Mouse (Mus musculus) embryonic facial prominence, embryonic 13.5 days (tissue): ENCODE data around the gene Zbtb48. TPM values are rescaled to one million over a fixed set of nuclear protein-coding genes. Genes with fewer than 3 reads are reported as not detected.

Experiments used
- ATAC-seq: fragments of 200-750 bp; cut with Nextera tagmentation; 2 replicates; pipeline ENCODE4 v1.8.0; 2017; ENCODE audit warnings: low read depth; ENCODE audit not compliant: insufficient number of reproducible peaks, insufficient read depth, low FRiP score, low TSS enrichment
- H3K27ac ChIP-seq: fragments of 300-500 bp; sonication (generic); 2 replicates; pipeline ENCODE4 v1.5.1; 2015; ENCODE audit warnings: moderate library complexity, mild to moderate bottlenecking, inconsistent platforms
- H3K27me3 ChIP-seq: fragments of 300-500 bp; sonication (generic); 2 replicates; pipeline ENCODE4 v1.6.1; 2015; ENCODE audit warnings: mild to moderate bottlenecking, inconsistent platforms
- H3K36me3 ChIP-seq: fragments of 300-500 bp; sonication (generic); 2 replicates; pipeline ENCODE4 v1.6.1; 2015; ENCODE audit warnings: mild to moderate bottlenecking, inconsistent platforms
- H3K4me1 ChIP-seq: fragments of 300-500 bp; sonication (generic); 2 replicates; pipeline ENCODE4 v1.6.1; 2015; ENCODE audit warnings: inconsistent platforms
- H3K4me2 ChIP-seq: fragments of 300-500 bp; sonication (generic); 2 replicates; pipeline ENCODE4 v1.6.1; 2015; ENCODE audit warnings: moderate library complexity, mild to moderate bottlenecking, inconsistent platforms
- H3K4me3 ChIP-seq: fragments of 300-500 bp; sonication (generic); 2 replicates; pipeline ENCODE4 v1.5.1; 2015; ENCODE audit warnings: mild to moderate bottlenecking, inconsistent platforms
- H3K9ac ChIP-seq: fragments of 300-500 bp; sonication (generic); 2 replicates; pipeline ENCODE4 v1.6.1; 2015; ENCODE audit warnings: mild to moderate bottlenecking, inconsistent platforms
- H3K9me3 ChIP-seq: fragments of 300-500 bp; sonication (generic); 2 replicates; pipeline ENCODE4 v1.6.1; 2016; ENCODE audit warnings: inconsistent platforms
- WGBS: fragments of 180-500 bp; shearing (Covaris S2); methylation state at CpG from one replicate; pipeline ENCODE4 v1.1.7; 2015; ENCODE audit warnings: mixed read lengths; 5-methylcytosine and 5-hydroxymethylcytosine counted together
- polyA plus RNA-seq: library from polyadenylated mRNA; unstranded; fragments of >200 nt; fragmentation: Nextera tagmentation; extraction: Ambion mirVana; gene quantifications from 2 replicates; pipeline ENCODE4 v1.2.1, GENCODE M21; 2015

The Zbtb48 gene
- polyA plus RNA-seq, 1 experiment from 2014 or later, result 17.5 TPM

DNA sequence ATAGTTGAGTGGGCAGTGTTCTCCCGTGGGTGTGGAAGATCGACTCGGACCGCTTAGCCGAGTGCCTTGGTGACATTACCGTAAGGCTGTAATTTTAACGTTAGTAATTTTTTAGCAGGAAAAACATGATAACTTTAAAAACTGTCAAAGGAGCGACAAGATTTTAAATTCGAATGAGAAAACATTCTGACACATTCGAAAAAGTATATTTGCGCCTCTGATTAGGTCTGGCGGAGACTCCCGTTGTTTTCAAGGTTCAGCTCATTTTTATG lies 30.6 kb downstream of the Zbtb48 start:
- peaks cover 23% of the 10 kb centered on the region for H3K4me1 ChIP-seq
- H3K4me2 ChIP-seq, result peak overlapping the region; percentile 66
- WGBS, result 4% methylated on average over 13 of the region's 13 CpGs
- no peaks in the 10 kb centered on the region for H3K27me3 ChIP-seq
- peak overlapping the region; percentile 79 for H3K9ac ChIP-seq
- ATAC-seq, result no peak
- peaks cover 9% of the 10 kb centered on the region for H3K36me3 ChIP-seq
- peak overlapping the region; percentile 89 for H3K27ac ChIP-seq
- peak overlapping the region; percentile 98 for H3K4me3 ChIP-seq
- no peaks in the 10 kb centered on the region for H3K9me3 ChIP-seq

DNA sequence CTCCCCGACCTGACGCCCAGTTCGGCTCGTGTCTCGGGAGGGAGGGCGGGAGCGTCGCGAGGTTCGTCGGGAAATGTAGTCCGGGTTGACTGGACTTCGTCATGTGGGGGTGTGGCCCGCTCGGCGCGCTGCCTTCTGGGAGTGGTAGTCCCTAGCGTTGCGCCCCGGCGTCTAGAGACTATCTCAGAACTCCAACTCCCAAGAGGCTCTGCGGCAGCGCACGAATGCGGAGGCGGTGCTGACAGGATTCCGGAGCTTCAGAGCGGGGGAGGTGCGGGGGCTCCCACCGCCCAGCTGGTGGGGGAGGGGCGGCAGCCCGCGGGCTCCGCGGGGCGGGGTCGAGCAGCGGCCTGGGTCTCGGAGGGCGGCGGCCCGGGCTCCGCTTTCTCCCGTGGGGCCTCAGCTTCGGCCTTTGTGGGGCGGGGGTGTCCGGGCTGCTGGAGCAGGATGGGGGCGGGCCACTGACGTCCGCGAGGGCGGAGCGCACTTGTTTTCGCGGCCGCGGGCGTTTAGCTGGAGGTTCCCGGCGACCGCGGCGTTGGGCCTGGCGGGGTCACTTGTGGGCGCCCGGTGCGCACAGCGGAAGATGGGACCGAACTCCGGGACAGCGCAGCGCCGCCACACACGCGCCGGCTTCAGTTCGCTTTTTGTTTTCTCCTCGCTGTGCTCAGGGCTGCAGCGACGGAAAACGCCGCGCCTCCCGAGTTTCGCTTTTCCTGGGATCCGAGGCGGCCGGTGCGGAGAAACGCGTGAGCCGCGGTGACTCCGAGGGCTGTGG lies 31.1 kb downstream of the Zbtb48 start, which contains the start of gene Phf13:
Phf13 (minus strand) TSS at position 86 of the 778 bp plus-strand sequence.
- peak within 1 kb of the TSS; percentile 83 for H3K4me2 ChIP-seq
- H3K4me3 ChIP-seq, result peak within 1 kb of the TSS; percentile 98
- ATAC-seq, result peak; percentile 94
- H3K36me3 ChIP-seq, result peaks cover 14% of the 10 kb centered on the region
- H3K4me1 ChIP-seq, result peaks cover 23% of the 10 kb centered on the region
- peak within 1 kb of the TSS; percentile 97 for H3K9ac ChIP-seq
- no peaks in the 10 kb centered on the region for H3K27me3 ChIP-seq
- no peaks in the 10 kb centered on the region for H3K9me3 ChIP-seq
- H3K27ac ChIP-seq, result peak within 1 kb of the TSS; percentile 91
- under 1% methylated on average over 94 of the region's 94 CpGs for WGBS

GRCm38 (mm10) chr4:151995371-151996172 lies 31.9 kb downstream of the Zbtb48 start:
- H3K27me3 ChIP-seq, result no peaks in the 10 kb centered on the region
- peak overlapping the region; percentile 98 for H3K4me3 ChIP-seq
- under 1% methylated on average over 87 of the region's 111 CpGs for WGBS
- H3K4me1 ChIP-seq, result peaks cover 23% of the 10 kb centered on the region
- H3K9ac ChIP-seq, result peak overlapping the region; percentile 97
- no peaks in the 10 kb centered on the region for H3K9me3 ChIP-seq
- peaks cover 22% of the 10 kb centered on the region for H3K36me3 ChIP-seq
- peak overlapping the region; percentile 83 for H3K4me2 ChIP-seq
- peak; percentile 45; the same call in 1 of the 2 replicates for ATAC-seq
- peak overlapping the region; percentile 91 for H3K27ac ChIP-seq

- under 1% methylated on average over 57 of the region's 61 CpGs for WGBS
- H3K4me1 ChIP-seq, result peaks cover 29% of the 10 kb centered on the region
- no peaks in the 10 kb centered on the region for H3K27me3 ChIP-seq
- H3K4me3 ChIP-seq, result peak overlapping the region; percentile 98
- H3K36me3 ChIP-seq, result peaks cover 32% of the 10 kb centered on the region
- H3K27ac ChIP-seq, result peak overlapping the region; percentile 91
- H3K9me3 ChIP-seq, result no peaks in the 10 kb centered on the region
- H3K4me2 ChIP-seq, result peak overlapping the region; percentile 83
- ATAC-seq, result no peak
- H3K9ac ChIP-seq, result peak overlapping the region; percentile 97
Observed at GRCm38 (mm10) chr4:151994228-151995171, 33.0 kb downstream of the Zbtb48 start.

DNA sequence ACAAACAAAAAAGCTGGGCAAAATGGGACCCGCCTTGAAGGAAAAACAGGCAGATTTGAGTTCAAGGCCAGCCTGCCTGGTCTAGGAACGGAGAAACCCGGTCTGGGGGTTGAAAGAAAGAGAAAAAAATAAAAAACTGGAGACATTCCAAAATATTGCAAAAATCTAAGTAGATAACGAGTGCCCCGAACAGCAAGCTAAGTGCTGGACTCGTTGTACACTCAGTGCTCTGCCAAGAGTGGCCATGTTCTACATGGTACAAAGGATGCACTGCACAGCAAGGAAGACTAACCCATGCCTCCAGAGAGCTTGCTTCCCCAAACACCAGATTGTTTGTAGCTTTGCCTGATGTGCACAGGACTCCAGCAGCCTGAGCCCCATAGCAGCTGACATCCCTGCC lies 34.4 kb downstream of the Zbtb48 start:
- 0 out of 2 replicates have a peak overlapping the region, but pooled peaks have one; percentile 98 for H3K4me3 ChIP-seq
- no peak overlapping the region for H3K27ac ChIP-seq
- peak overlapping the region; percentile 83; the same call in 1 of the 2 replicates for H3K4me2 ChIP-seq
- no peaks in the 10 kb centered on the region for H3K27me3 ChIP-seq
- H3K9ac ChIP-seq, result peak overlapping the region; percentile 28; the same call in 1 of the 2 replicates
- 77% methylated on average over 6 of the region's 6 CpGs for WGBS
- H3K36me3 ChIP-seq, result peaks cover 35% of the 10 kb centered on the region
- no peak for ATAC-seq
- H3K9me3 ChIP-seq, result no peaks in the 10 kb centered on the region
- H3K4me1 ChIP-seq, result peaks cover 39% of the 10 kb centered on the region

GRCm38 (mm10) chr4:151992091-151992490 lies 35.4 kb downstream of the Zbtb48 start:
- ATAC-seq, result no peak
- Histone ChIP-seq H3K27ac (no peak overlapping the region), H3K4me3 (no peak overlapping the region), H3K9ac (no peak overlapping the region), H3K9me3 (no peaks in the 10 kb centered on the region), H3K36me3 (peaks cover 35% of the 10 kb centered on the region), H3K4me2 (no peak overlapping the region), H3K27me3 (no peaks in the 10 kb centered on the region), H3K4me1 (peaks cover 41% of the 10 kb centered on the region)
- 89% methylated on average over 9 of the region's 9 CpGs for WGBS

GRCm38 (mm10) chr4:151989110-151989488 lies 38.4 kb downstream of the Zbtb48 start:
- peak overlapping the region; percentile 97 for H3K9ac ChIP-seq
- WGBS, result 28% methylated on average over 6 of the region's 6 CpGs
- H3K36me3 ChIP-seq, result peaks cover 51% of the 10 kb centered on the region
- peaks cover 56% of the 10 kb centered on the region for H3K4me1 ChIP-seq
- no peak for ATAC-seq
- H3K9me3 ChIP-seq, result no peaks in the 10 kb centered on the region
- peak overlapping the region; percentile 92 for H3K27ac ChIP-seq
- peak overlapping the region; percentile 90 for H3K4me3 ChIP-seq
- no peaks in the 10 kb centered on the region for H3K27me3 ChIP-seq
- peak overlapping the region; percentile 82 for H3K4me2 ChIP-seq

DNA sequence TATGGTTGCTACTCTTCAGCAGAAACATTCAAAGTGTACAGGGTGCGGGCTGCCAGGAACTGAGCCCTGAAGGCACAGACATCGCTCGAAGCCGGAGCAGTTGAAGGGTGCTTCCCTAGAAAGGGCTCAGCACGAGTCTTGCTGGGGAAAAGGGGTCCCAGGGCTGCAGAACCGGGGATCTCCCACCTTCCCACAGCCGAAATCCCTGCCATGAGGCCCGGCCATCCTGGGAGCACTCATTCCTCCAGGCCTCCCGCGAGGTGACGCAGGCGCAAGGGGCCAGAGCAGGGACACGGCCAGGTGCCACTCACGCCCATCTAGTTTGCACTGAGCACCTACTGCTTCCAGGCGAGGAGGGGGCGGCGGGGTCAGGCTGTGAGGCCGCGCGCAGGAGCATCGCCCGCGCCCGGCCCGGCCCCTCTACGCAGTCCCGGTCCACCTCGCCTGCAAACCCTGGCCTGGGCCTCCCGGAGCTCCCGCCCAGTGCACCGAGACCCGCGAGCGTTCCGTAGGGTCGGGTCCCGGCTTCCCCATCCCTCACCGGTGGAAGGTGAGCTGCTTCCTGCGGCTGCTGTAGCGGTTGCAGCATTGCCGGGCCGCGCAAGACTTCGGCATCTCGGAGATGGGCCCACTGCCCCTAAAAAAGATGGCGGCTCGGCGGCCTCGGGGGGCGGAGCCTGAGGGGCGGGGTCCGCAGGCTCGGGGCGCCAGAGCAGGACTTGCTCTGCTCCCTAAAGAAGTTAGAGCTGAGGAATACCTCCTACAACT lies 38.9 kb downstream of the Zbtb48 start, which contains the start of gene Thap3:
Thap3 (minus strand) TSS at position 656 of the 768 bp plus-strand sequence.
- H3K9me3 ChIP-seq, result no peaks in the 10 kb centered on the region
- H3K4me1 ChIP-seq, result peaks cover 54% of the 10 kb centered on the region
- ATAC-seq, result peak; percentile 68
- H3K36me3 ChIP-seq, result peaks cover 55% of the 10 kb centered on the region
- WGBS, result 2% methylated on average over 54 of the region's 54 CpGs
- peak within 1 kb of the TSS; percentile 97 for H3K9ac ChIP-seq
- H3K27me3 ChIP-seq, result no peaks in the 10 kb centered on the region
- H3K4me2 ChIP-seq, result peak within 1 kb of the TSS; percentile 82
- H3K27ac ChIP-seq, result peak within 1 kb of the TSS; percentile 92
- peak within 1 kb of the TSS; percentile 90 for H3K4me3 ChIP-seq

DNA sequence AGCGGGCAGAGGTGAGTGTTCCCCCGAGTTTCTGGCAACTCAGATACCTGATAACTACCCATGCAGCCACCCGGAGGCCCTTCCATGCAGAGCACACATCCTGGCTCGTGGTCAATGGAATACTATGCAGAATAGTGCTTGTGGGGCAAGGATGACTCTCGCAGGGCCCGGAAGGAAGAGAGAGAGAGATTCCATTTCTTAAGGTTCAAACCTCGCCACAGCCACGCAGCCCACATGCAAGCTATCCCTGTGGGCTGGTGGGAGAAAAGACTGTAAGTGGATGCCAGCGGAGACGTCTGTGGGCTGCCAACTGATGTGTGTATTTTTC lies 39.5 kb downstream of the Zbtb48 start:
- H3K4me2 ChIP-seq, result peak overlapping the region; percentile 82
- peak overlapping the region; percentile 90 for H3K4me3 ChIP-seq
- peak overlapping the region; percentile 97 for H3K9ac ChIP-seq
- H3K27ac ChIP-seq, result peak overlapping the region; percentile 92
- H3K4me1 ChIP-seq, result peaks cover 55% of the 10 kb centered on the region
- H3K27me3 ChIP-seq, result no peaks in the 10 kb centered on the region
- ATAC-seq, result no peak
- 17% methylated on average over 10 of the region's 10 CpGs for WGBS
- peaks cover 60% of the 10 kb centered on the region for H3K36me3 ChIP-seq
- H3K9me3 ChIP-seq, result no peaks in the 10 kb centered on the region

DNA sequence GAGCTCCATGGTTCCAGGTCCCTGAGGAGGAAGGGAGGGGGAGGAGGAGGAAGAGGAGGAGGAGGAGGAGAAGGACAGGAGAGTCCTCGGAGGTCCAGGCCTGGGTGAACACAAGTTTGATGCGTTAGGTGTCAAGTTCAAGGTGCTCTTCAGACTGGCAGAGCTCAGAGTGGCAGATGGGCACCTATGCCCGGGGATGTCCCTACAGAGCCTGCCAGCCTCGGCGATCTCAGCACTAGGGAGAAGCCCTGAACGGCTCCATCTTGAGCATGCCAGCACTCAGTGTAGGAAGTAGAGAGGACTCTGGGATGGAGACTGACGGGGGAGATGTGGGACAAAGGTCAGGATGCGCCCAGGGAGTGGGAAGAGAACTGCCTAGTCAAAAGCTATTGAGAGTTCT lies 40.8 kb downstream of the Zbtb48 start:
- peaks cover 59% of the 10 kb centered on the region for H3K36me3 ChIP-seq
- H3K9me3 ChIP-seq, result no peaks in the 10 kb centered on the region
- H3K4me3 ChIP-seq, result no peak overlapping the region
- H3K4me1 ChIP-seq, result peaks cover 57% of the 10 kb centered on the region
- no peak overlapping the region for H3K27ac ChIP-seq
- ATAC-seq, result no peak
- 71% methylated on average over 8 of the region's 8 CpGs for WGBS
- H3K27me3 ChIP-seq, result no peaks in the 10 kb centered on the region
- H3K9ac ChIP-seq, result 0 out of 2 replicates have a peak overlapping the region, but pooled peaks have one; percentile 27
- H3K4me2 ChIP-seq, result no peak overlapping the region
